Mouse (Mus musculus) myocyte (in vitro differentiated cells): Measurements from ENCODE around the gene Rab10. TPM values are rescaled to one million over a fixed set of nuclear protein-coding genes. Genes with fewer than 3 reads are reported as not detected.

Experiments
- H3K27me3 ChIP-seq: one replicate; pipeline ENCODE4 v1.6.1; 2011; ENCODE audit not compliant: control insufficient read depth, insufficient read depth, insufficient read length
- H3K36me3 ChIP-seq: one replicate; pipeline ENCODE4 v1.6.1; 2011; ENCODE audit not compliant: control insufficient read depth, insufficient read depth
- H3K4me2 ChIP-seq: one replicate; pipeline ENCODE4 v1.6.1; 2011; ENCODE audit warnings: low read depth, control low read depth
- H3K4me3 ChIP-seq: one replicate; pipeline ENCODE4 v1.5.1; 2011; ENCODE audit warnings: mild to moderate bottlenecking, control low read depth, moderate library complexity
- H3K79me2 ChIP-seq: one replicate; pipeline ENCODE4 v1.6.1; 2011; ENCODE audit not compliant: control insufficient read depth, insufficient read depth
- H3ac ChIP-seq: one replicate; pipeline ENCODE4 v1.6.1; 2011; ENCODE audit not compliant: control insufficient read depth, insufficient read length
- CEBPB ChIP-seq: IDR thresholded peaks from 2 replicates; pipeline ENCODE4 v1.6.1; 2011; ENCODE audit warnings: mild to moderate bottlenecking, moderate library complexity; ENCODE audit not compliant: poor library complexity, insufficient read depth, severe bottlenecking
- E2F4 ChIP-seq: IDR thresholded peaks from one replicate; pipeline ENCODE4 v1.6.1; 2011; ENCODE audit warnings: mild to moderate bottlenecking, control low read depth, moderate library complexity; ENCODE audit not compliant: insufficient read depth
- MAX ChIP-seq: IDR thresholded peaks from one replicate; pipeline ENCODE4 v1.6.1; 2011; ENCODE audit warnings: low read depth, mild to moderate bottlenecking, control low read depth
- MYOD1 ChIP-seq, 3 experiments: IDR thresholded peaks; one replicate each; pipeline ENCODE4 v1.6.1; 2011; ENCODE audit warnings: control low read depth in 2 of 3, low read depth in 2 of 3, mild to moderate bottlenecking in 2 of 3, moderate library complexity in 1 of 3; ENCODE audit not compliant: insufficient read length in 2 of 3, control insufficient read depth in 1 of 3
- MYOG ChIP-seq, 3 experiments: IDR thresholded peaks; one replicate each; pipeline ENCODE4 v1.6.1; 2011; ENCODE audit warnings: control low read depth in 2 of 3, low read depth in 2 of 3, mild to moderate bottlenecking in 2 of 3; ENCODE audit not compliant: insufficient read length in 2 of 3, control insufficient read depth in 1 of 3, insufficient read depth in 1 of 3
- POLR2A ChIP-seq: IDR thresholded peaks from one replicate; pipeline ENCODE4 v1.6.1; 2011; ENCODE audit warnings: low read depth, mild to moderate bottlenecking, control low read depth, moderate library complexity; ENCODE audit not compliant: insufficient read length
- POLR2AphosphoS2 ChIP-seq: IDR thresholded peaks from one replicate; pipeline ENCODE4 v1.6.1; 2011; ENCODE audit warnings: low read depth, control low read depth; ENCODE audit not compliant: insufficient read length
- REST ChIP-seq: IDR thresholded peaks from one replicate; pipeline ENCODE4 v1.6.1; 2011; ENCODE audit warnings: mild to moderate bottlenecking, control low read depth, moderate library complexity; ENCODE audit not compliant: insufficient read depth, insufficient read length
- SRF ChIP-seq: IDR thresholded peaks from one replicate; pipeline ENCODE4 v1.6.1; 2011; ENCODE audit warnings: low read depth; ENCODE audit not compliant: control insufficient read depth, insufficient read length
- TCF12 ChIP-seq: IDR thresholded peaks from one replicate; pipeline ENCODE4 v1.6.1; 2011; ENCODE audit warnings: mild to moderate bottlenecking, control low read depth; ENCODE audit not compliant: poor library complexity, insufficient read depth, severe bottlenecking
- TCF3 ChIP-seq: IDR thresholded peaks from one replicate; pipeline ENCODE4 v1.6.1; 2011; ENCODE audit warnings: low read depth, control low read depth; ENCODE audit not compliant: insufficient read length
- USF1 ChIP-seq: IDR thresholded peaks from one replicate; pipeline ENCODE4 v1.6.1; 2011; ENCODE audit warnings: low read depth, mild to moderate bottlenecking, control low read depth, moderate library complexity
- polyA plus RNA-seq: library from polyadenylated mRNA; unstranded; fragments of >200 nt; fragmentation: generic; extraction: Trizol; gene quantifications from one replicate; pipeline ENCODE4 v1.2.1, GENCODE M21; 2012; ENCODE audit warnings: missing spikeins

Gene Rab10
- 81.0 TPM for polyA plus RNA-seq

DNA sequence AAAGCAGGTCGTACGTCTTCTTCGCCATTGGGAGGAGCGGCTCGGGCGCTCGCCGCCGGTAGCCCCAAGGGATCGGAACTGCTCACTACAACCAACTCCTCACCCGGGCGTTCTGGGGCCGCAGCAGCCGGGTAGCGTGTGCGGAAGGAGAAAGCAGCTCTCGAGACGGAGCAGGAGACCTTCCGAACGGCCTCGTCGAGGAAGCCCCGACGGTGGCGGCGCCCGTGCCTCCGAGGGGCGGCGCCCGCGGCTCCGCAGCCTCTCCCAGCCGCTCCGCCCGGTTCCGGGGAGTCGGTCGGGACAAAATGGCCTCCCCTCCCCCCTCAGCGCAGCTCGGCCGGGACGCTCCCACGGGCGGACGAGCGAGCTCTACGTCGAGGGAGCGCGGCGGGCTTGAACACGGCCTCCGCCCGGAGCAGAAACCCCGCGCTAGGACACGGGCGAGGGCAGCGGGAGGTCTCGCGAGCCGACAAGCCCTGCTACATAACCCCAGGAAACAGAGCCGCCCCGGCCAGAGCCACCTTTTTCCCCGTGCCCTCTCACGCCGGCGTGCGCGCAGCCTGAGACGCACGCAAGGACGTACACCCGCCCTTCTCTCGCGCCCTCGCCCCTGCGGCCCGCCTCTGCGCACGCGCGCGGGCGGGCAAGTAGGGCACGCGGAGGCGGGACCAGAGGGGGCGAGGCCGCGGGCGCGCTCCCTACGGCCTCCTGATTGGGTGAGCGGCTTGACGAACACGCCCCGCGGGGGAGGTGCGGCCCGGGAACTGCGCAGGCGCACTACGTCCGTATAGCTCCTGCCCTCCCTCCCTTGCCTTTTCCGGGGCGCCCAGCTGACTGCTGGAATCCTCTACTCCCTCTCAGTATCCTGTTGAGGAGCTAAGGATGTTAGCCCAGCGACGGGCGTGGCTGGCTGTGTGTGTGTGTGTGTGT, at the start of gene Rab10:
TSS of gene Rab10 (minus strand) at position 579 of the 930 bp plus-strand sequence.
- Histone ChIP-seq H3K4me2 (peak within 1 kb of the TSS; percentile 99), H3K36me3 (no peaks in the 10 kb centered on the region), H3K27me3 (no peaks in the 10 kb centered on the region), H3ac (peak within 1 kb of the TSS; percentile 44), H3K4me3 (peak within 1 kb of the TSS; percentile 99), H3K79me2 (peaks cover 47% of the 10 kb centered on the region)
- peak; percentile 85 for TF ChIP-seq SRF
- TF ChIP-seq USF1: no peak
- peak; percentile 10 for TF ChIP-seq E2F4
- TF ChIP-seq TCF12: no peak
- peak; percentile 71 for TF ChIP-seq POLR2A
- TF ChIP-seq MAX: no peak
- no peak for TF ChIP-seq MYOG (IDR thresholded peaks at IDR 0.05; ENCODE audit: control insufficient read depth in 1 of 3, insufficient read depth in 1 of 3, insufficient read length in 2 of 3, low read depth in 2 of 3)
- peak; percentile 12 for TF ChIP-seq REST
- TF ChIP-seq CEBPB: no peak
- no peak for TF ChIP-seq TCF3
- TF ChIP-seq MYOD1 (IDR thresholded peaks at IDR 0.05; ENCODE audit: control insufficient read depth in 1 of 3, insufficient read length in 2 of 3, low read depth in 2 of 3): peak in 1 of 3 experiments; percentile 6
- peak; percentile 93 for TF ChIP-seq POLR2AphosphoS2

DNA sequence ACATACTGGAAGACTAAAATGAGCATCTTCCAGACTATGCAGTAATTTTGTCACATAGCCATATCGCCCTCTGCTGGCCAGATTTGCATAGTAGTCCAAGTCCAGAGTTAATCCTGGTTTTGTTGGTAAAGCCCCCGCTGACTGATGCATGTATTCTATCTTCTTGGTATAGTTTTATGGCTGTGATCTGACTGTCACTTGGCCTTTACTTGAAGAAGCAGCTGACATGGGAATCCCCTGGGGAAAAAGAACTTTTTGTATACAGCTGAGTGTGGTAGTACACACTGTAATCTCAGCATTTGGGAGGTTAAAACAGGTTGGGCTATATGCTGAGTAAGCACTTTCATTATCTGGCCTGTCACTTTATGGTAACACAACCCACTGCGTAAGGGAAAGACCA, 49.5 kb upstream of the Rab10 start:
- peak overlapping the region; percentile 66 for H3K4me2 ChIP-seq
- no peak overlapping the region for H3ac ChIP-seq
- H3K79me2 ChIP-seq: no peaks in the 10 kb centered on the region
- H3K27me3 ChIP-seq: no peaks in the 10 kb centered on the region
- no peak for TF ChIP-seq MAX
- no peak for TF ChIP-seq E2F4
- no peak for TF ChIP-seq CEBPB
- no peak for TF ChIP-seq POLR2AphosphoS2
- no peak for TF ChIP-seq USF1
- TF ChIP-seq REST: no peak
- TF ChIP-seq TCF12: no peak
- no peaks in the 10 kb centered on the region for H3K36me3 ChIP-seq
- H3K4me3 ChIP-seq: no peak overlapping the region

GRCm38 (mm10) chr12:3356824-3357223, 47.1 kb upstream of the Rab10 start:
- H3K36me3 ChIP-seq: no peaks in the 10 kb centered on the region
- H3ac ChIP-seq: no peak overlapping the region
- H3K79me2 ChIP-seq: no peaks in the 10 kb centered on the region
- H3K4me3 ChIP-seq: no peak overlapping the region
- no peak for TF ChIP-seq SRF
- no peak for TF ChIP-seq CEBPB
- TF ChIP-seq TCF3: no peak
- TF ChIP-seq POLR2A: no peak
- H3K4me2 ChIP-seq: no peak overlapping the region
- H3K27me3 ChIP-seq: no peaks in the 10 kb centered on the region

DNA sequence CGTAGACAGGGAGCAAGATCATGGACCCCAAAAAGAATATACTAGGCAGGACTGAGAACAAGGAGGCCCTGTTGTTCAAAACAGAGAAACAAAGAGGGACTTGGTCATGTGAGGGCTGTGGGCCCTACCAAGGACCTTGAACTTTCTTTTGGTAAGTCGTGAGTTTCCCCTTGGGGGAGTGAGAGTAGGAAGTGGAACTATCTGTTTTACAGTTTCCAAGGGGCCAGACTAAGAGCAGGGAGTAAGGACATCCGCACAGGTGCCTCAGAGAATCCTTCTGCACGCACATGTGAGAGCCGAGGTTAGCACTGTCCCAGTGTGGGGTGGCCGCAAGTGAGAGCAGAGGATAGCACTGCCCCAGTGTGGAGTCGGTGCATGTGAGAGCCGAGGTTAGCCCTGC, 45.3 kb upstream of the Rab10 start:
- TF ChIP-seq SRF: no peak
- TF ChIP-seq POLR2AphosphoS2: no peak
- TF ChIP-seq TCF12: no peak
- no peak for TF ChIP-seq POLR2A
- no peak for TF ChIP-seq USF1
- no peak for TF ChIP-seq TCF3
- TF ChIP-seq MYOD1 (IDR thresholded peaks at IDR 0.05; ENCODE audit: control insufficient read depth in 1 of 3, insufficient read length in 2 of 3, low read depth in 2 of 3): no peak
- Histone ChIP-seq H3K79me2 (no peaks in the 10 kb centered on the region), H3K4me3 (no peak overlapping the region), H3K4me2 (no peak overlapping the region), H3K36me3 (no peaks in the 10 kb centered on the region), H3K27me3 (no peaks in the 10 kb centered on the region), H3ac (no peak overlapping the region)

GRCm38 (mm10) chr12:3352216-3352615, 42.4 kb upstream of the Rab10 start:
- Histone ChIP-seq H3K4me2 (no peak overlapping the region), H3K27me3 (no peaks in the 10 kb centered on the region), H3K79me2 (no peaks in the 10 kb centered on the region), H3K4me3 (no peak overlapping the region), H3ac (no peak overlapping the region), H3K36me3 (no peaks in the 10 kb centered on the region)
- TF ChIP-seq USF1: no peak
- no peak for TF ChIP-seq REST
- TF ChIP-seq POLR2A: no peak
- TF ChIP-seq MAX: no peak
- TF ChIP-seq CEBPB: no peak
- no peak for TF ChIP-seq TCF12
- no peak for TF ChIP-seq MYOD1 (IDR thresholded peaks at IDR 0.05; ENCODE audit: control insufficient read depth in 1 of 3, insufficient read length in 2 of 3, low read depth in 2 of 3)
- no peak for TF ChIP-seq TCF3
- TF ChIP-seq POLR2AphosphoS2: no peak
